Mouse (Mus musculus) megakaryocyte progenitor cell, adult 5-6 weeks (primary cell): ENCODE data around the gene Atp8a2. TPM values are rescaled to one million over a fixed set of nuclear protein-coding genes. Genes with fewer than 3 reads are reported as not detected.
A peak's percentile ranks its signal among the peaks of the same experiment; 100 is the strongest.

ENCODE experiments used
- ATAC-seq: replicated peaks from 2 replicates; pipeline ENCODE4 v1.8.0; 2016; ENCODE audit warnings: mild to moderate bottlenecking, moderate TSS enrichment, inconsistent platforms; ENCODE audit not compliant: poor library complexity
- total RNA-seq, 2 experiments: library from RNA; stranded (forward) in 1 of 2; stranded (reverse) in 1 of 2; fragments of 157-497, 149-512 nt in 1 of 2; fragments of 200-1000 nt in 1 of 2; gene quantifications; 2 replicates each; pipeline versions ENCODE4 v1.2.3 to v1.2.4; 2015 to 2017

Atp8a2 gene
- total RNA-seq, 2 experiments from 2014 or later = 0.32 to 0.37 TPM

DNA sequence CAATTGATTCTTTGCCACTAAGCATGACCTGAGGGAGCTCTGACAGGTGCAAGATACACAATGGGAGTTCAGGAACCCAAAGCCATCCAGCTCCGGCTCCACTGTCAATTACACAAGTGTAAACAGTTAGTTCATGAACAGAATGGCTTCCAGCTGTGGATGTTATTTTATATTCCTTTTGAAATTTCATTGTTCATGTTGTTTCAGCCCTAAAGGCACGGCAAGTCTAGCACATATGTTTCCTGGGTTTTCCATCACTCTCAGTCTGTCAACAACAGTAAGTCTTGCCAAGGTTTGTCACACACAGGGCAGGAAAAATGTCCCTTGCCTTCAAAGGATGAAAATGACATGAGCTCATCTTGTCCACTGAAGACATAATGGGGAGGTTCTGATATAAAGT lies 166.3 kb downstream of the Atp8a2 start:
- no peak for ATAC-seq

DNA sequence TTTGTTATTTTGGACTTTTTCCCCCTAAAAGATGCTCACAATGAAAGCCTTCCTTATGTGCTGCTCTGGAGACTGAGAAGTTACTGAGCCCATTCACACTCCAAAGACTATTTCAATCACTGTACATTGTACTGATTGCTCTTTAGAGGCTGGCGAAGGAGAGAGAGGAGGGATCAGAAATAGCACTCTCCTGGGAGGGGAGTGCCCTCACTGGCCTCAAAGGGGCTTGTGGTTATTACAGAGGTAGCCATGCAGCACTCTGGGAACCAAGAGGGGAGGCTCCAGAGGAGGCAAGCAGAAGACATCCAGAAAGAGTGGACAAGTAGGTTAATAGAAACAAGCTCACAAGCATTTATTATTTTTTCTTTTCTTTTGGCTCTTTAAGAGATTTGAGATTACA lies 169.8 kb downstream of the Atp8a2 start:
- no peak for ATAC-seq

DNA sequence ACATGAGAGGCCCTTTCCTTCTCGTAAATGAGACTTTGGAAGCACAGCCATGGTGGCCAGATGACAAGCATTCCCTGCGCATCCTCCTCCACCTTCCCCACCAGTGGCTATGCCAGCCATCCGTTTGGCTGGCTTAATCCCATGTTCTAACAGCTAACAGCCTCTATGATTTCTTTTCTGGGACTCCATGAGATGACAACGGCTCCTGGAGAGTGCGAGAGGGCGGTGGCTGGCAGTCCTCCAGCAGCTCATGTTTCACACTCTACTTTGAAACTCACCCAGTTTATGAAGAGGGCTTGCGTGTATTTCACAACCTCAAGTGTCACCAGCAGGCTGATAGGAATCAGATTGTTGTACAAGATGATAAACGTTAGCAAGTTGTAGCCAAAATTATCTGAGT lies 170.3 kb downstream of the Atp8a2 start:
- no peak for ATAC-seq

DNA sequence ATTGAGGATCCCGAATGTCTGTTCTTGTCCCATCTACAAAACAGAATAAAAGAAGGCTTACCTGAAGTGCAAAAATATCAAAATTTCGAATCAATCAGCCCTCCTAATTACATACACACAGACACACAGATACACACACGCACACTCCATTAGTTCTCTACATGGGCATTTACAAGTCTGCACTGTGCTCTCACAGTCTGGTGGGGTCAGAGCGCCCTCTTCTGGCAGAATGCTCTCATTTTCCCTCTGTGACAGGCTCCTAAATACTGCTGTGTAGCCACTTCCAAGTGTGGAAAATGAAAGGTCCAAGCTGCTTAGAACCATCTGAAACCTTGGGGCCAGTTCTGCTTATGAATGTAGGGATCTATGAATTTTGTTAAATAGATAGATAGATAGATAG lies 181.1 kb downstream of the Atp8a2 start:
- ATAC-seq = peak; percentile 92

DNA sequence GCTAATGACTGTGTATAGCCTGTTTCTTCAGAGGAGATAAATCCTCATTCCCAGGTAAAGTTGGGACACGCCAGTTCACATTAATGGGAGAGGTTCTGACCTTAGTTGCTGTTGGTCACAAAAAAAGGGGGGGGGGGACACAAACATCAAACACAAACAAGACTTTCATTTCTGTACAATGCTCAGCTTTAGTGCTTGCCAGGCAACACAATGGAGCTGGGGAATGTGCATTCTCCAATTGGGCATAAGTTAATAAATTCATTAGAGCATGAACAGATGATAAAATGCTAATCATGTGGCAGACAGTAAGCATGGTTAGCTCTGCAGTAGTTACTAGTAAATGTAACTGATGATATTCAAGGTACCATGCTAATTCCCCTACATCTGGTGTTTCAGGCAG lies 195.2 kb downstream of the Atp8a2 start:
- ATAC-seq = no peak

DNA sequence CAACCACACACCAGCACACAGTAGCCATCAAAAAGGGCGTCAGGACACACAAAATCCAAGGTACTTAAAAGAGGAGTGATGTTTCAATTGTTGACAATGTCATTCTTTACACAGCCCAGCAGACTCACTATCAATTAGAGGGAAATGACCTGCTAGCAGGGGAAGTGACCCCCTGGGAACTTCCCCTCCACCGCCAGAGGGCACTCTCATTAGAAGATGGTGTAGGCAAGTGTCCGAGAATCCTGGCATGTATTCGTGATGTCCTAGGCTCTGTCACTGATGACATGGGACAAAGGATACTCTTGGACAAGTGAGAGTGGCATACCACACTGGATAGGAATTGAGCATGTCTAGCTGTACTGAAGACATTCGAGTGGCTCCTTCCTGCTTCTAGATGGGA lies 208.1 kb downstream of the Atp8a2 start:
- 0 out of 2 replicates have a peak, but pooled peaks have one; percentile 20 for ATAC-seq

DNA sequence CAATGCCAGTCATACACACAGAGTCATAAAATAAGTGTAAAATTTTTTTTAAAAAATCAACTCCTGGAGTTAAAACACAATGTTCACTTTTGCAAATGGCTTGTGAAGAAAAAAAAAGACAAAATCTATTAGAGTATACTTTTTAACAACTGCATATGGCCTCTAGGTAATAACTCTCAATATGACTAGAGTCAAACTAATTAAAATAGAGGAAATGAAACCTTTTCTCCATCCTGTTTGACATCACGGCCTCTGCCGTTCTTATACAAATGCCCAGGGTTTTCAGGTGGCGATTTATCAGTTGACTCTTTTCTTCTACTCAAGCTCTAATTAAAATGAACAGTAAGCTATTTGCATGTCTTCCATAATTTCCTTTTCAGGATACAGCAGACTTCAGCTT lies 209.0 kb downstream of the Atp8a2 start:
- ATAC-seq = no peak

DNA sequence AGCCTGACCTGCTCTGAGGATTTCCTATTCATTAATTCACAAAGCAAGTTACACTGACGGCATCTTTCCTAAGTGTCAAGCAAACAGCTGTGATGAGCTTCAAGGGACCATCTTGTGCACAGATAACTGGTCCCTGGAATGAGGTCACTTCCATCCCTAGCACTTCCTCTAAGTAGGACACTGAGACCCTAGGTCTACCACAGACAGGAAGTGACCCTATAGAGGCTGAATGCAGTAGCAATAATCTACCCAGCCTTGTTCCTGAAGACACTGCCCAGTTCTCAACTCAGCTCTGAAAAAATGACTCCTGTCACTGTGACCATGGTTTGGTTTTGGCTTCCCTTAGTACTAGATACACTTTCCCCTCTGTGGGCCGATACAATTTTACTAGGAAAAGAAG lies 219.0 kb downstream of the Atp8a2 start:
- peak; percentile 50; the same call in 1 of the 2 replicates for ATAC-seq

DNA sequence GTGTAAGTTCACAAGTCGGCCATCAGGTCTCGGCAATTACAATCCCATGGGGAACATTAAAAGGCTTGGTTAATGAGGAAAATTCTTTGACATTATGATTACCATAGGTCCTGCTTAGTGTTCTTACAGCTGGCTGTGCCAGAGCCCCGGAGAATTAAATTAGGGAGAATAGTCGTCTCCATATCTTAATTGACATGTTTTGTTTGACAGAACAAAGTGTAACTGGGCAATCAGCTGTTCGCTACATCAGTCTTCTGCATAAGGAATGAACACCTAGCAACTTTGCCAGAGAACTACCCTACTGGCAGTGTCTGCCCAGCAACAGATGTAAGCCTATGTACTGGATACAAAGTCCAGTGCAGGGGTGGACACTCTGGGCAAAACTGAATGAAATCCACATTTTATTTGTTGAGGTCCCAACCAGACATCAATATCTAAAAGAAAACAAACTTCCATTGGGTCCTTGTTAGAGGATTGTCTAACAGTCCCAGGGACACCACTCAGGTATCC lies 225.7 kb downstream of the Atp8a2 start:
- ATAC-seq = no peak

DNA sequence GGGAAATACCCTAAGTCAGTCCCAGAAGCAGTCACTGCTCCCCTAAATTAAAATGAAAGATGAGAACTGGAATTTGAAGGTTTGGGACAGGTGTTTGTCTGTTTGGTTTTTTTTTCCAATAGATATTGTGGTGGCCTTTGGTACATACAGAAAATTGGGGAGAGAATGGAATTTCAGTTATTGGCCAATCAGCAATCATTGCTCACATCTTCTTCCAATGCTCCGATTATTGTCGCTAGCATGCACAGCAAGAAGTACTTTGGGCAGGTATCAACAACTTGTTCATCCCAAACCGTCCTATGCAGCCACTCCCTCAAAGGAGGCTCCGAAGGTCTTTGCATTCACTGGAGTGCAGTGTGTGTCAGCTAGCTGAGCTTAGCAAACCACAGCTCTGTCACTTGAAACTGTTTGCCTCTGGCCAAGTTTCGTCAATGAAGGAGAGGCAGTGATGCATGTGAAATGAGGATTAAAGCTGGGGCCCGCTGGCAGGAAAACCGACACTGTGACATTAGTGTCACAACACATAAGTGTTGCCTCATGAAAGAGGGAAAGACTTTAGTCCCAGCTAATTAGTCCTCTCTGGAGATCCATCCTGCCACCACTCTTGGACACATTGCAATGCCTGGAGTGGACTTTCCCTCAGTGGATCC lies 227.4 kb downstream of the Atp8a2 start:
- ATAC-seq = peak; percentile 47

DNA sequence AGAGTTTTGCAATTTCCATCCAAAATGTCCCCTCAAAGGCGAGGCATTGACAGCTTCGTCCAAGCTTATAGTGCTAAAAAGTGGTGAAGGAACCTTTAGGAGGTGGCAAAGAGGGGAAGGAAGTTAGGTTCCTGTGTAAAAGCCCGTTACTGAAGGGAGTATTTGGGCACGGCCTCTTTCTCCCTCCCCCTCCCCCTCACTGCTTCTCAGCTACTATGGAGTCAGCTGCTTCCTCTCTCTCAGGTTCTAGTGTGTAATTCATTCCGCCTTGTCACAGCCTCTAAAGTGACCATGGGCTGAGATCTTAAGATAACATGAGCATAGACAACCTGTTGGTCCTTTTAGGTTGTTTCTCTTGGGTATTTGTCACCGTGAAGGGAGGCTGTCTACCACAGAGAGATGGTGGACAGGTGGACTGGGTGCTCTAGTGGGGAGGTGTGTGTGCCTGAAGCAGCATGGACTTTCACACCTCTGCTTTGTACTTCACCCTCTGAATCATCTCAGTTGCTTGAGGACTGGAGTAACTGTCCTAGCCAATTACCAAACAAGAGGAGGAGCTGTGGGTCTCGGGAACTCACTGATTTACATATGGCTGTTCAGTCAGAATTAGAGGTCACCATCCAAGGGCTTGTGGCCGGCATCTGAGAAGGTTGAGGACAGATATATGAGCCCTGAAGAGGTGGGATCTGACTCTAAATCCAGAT lies 229.0 kb downstream of the Atp8a2 start:
- peak; percentile 79 for ATAC-seq

DNA sequence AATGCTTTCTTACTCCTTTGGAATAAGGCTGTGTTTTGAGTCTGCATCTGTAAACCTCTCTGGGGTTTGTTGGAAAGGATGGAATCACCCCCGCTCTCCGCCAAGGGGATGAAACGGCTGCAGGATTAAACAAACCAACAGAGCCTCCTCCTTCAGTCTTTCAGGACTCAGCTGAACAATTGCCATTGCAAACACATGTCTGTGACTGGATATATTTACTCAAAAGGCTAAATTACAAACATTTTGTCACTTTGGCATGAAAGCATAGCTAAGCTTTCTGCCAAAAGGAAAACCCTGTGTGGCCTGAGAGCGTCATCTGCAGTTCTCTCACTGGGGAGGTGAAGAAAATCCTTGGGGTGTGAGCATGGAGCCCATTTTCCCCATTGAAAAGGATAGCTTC lies 230.0 kb downstream of the Atp8a2 start:
- ATAC-seq = no peak

DNA sequence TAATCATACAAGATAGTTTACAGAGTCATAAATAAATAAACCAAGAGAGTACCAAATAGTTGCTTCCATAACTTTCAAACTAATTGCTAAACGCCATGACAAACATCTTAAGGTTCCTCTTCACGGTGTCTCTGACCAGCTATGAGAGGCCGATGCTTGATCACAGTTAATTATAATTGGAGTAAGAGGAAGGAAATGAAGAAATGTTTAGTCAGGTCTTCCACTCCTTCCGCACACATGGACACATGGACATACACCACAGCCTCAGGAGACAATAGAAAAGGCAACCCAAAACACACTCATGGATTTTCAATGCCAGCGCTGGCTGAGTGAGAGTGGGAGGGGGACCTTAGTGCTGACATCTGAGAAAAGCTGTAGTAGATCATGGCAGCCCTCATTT lies 232.4 kb downstream of the Atp8a2 start:
- ATAC-seq = peak; percentile 55

DNA sequence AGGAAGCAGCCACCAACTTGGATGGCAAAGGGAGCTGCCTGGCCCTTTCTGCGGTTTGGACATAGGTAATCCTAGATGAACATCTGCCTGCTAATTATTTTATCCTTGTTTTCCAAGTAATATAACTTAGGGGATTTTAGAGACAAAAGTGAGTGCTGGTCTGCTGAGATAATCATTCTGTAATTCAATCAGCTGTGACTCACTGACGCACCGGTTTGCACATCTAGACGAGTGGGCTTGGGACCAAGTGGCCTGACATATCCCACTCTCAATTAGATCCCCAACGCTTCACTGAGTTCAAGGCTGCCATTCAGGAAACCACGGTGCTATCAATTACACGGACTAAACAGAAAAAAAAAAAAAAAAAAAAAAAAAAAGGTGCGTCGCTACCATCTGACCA lies 236.0 kb downstream of the Atp8a2 start:
- no peak for ATAC-seq

DNA sequence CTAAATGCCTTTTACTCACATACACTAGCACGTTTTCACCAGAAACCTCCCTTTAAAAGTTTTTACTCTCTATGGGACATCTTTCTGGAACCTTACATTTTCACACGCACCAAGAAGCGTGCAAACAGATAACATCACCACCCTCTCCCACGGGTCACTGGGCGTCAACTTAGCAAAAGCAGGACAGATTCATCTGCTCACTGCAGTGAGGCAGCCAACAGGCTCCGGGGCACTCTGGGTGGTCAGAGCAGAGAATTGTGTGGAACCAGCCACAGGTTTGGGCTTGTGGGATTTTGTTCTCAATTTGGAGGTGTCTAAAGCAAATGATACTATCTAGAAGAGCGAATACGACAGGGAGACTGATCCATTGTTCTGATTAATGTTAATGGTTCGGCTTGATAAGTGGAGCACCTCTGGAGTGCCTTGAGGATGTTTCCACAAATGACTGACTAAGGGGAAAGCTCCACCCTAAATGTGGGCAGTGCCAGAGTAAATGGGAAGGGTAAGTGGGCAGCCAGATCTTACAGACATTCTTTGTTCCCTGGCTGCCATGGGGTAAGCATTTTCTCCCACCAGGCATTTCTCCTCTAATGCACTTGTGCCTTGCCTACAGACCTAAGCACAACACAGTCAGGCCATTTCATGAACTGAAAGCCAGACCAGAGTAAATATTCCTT lies 236.6 kb downstream of the Atp8a2 start:
- no peak for ATAC-seq

DNA sequence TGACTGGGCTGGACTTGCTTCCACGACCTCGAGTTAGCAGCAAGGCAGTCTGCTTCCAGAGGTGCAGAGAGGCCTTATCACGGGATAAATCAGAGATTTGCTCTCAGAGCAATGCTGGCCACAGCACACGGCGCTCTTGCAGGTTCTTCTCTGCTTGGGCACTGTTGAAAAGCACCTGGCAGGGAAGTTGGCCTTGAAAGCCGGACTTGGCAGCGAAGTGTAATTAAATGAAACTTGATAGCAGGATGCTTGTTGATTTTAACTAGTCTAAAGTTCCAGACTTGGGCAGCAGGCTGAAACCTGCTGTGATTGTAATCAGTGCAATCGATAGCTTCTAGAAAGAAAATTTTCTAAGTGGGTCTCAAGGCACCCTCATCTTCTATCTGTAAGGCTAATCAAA lies 237.3 kb downstream of the Atp8a2 start:
- ATAC-seq = no peak

DNA sequence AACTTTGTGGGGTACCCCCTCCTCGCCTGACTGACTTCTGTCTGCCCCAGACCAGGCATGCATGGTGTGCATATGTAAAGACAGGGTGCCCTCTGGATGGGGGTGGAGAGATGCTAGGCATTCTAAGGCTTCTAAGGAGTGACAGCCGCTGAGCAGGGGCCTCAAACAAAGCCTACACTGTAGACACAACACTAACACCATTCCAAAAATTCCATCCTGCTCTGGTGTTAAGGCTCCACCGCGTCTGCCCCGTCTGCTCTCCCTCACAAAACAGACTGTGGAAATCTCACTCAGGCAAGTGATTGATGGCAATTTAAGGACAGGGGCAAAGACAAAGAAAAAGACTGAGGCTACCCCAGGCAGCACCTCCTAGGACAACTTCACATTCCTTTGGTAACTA lies 247.0 kb downstream of the Atp8a2 start:
- ATAC-seq = no peak

DNA sequence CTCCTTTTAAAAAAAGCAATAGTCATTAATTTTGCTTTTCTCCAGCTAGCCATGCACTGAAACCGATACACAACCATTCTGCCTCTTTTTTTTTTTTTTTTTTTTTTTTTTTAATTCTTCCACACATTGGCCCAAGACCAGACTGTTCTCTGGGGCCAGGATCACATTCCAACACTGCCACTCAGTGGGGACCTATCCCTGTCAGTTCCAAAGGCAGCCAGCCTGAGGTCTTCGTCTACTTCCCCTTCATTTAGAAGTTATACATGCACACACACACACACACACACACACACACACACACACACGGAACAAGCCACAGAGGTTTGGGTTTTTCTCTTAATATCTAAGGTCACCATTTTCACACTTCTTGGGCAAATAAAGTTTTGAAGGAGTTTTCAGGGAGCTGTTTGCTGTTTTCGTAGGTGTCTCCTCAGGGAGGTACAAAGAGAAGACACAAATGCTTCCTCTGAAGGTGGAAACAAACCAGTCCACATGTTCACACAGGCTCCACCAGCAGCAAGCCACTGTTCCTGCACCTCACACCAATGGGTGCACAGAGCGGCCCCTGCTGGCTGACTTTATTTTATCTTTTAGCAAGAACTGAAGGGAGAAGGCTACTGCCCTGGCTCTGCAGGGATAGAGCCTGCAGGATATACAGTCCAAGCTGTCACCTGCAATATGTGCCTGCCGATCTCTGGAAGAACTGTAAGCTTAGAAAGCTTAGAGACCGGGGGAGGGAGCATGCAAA lies 253.9 kb downstream of the Atp8a2 start:
- ATAC-seq = peak; percentile 99

DNA sequence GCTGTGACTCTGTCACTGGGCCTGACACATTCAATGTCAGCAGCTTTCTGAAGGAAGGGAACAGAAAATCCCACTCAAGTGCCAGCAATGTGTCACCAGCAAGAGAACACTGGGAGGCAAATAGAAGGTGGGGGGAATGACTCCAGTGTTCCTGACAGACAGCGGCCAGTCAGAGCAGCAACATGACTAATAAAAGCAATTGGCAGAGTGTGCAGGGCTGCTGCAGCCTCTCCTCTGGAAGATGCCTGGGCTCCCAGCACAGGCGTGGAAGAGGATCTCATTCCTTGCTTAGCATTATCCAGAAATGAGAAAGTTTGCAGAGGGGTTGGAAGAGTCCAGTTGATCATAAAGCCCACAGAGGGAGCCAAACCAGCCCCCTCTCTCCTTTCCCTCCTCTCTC lies 254.8 kb downstream of the Atp8a2 start:
- ATAC-seq = no peak

DNA sequence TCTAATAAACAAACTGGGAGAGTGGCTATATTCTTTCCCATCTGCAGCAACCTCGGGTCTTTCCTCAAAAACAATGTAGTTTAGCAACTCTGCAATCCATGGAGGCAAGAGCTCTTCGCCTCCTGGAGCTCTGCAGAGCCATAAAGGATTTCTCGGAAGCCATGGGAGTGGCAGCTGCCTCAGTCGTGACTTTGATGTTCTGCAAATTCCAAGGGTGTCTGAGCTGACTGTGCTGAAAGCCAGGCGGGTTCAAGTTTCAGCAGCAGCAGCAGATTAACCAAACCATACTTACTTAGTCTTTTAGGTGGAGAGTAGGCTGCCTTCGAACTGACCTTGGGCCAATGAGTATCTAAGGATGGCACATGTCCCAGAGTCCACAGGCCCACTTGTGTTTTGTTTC lies 264.6 kb downstream of the Atp8a2 start:
- ATAC-seq = no peak

DNA sequence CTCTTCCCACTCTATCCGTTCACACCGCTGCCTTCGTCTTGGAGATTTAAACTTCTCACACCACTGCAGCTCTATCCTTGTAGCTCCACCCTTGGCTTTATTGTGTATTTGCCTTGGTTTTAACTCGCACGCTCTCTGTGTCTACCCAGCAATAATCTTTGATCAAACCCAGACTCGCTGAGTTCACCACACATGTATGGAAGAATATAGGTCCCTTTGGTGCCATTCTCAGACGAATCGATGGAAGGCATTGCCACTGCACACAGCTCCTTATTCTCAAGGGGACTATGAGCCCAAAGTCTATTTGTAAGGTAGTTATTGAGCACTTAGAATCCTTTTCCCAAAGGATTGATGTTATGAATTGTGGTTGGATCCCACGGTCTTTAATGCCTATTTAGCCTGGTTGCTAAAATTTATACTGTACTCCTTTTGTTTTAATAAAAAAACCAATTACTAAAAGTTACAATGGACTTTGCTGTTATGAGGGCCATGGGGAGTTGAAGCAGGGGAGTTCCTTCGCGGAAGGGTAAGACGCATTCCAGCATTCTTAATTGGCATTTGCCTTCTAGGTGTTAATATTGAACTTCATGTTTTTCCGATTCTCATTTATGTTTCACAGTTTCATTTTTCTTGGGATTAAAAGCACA lies 265.4 kb downstream of the Atp8a2 start:
- no peak for ATAC-seq
